Mouse (Mus musculus) E14TG2a.4 (cell line): Measurements from ENCODE around the gene Glb1l2.

ENCODE experiments used
- CTCF ChIP-seq: conservative IDR thresholded peaks from 2 replicates; pipeline ENCODE4 v1.5.1; 2014; ENCODE audit warnings: low read length
- NANOG ChIP-seq: IDR thresholded peaks from 2 replicates; pipeline ENCODE4 v1.6.1; 2014; ENCODE audit warnings: borderline replicate concordance, low read length, mixed read lengths
- POU5F1 ChIP-seq: IDR thresholded peaks from 2 replicates; pipeline ENCODE4 v1.6.1; 2014; ENCODE audit warnings: low read length, borderline replicate concordance

GRCm38 (mm10) chr9:26783414-26783975 is 22.8 kb downstream of the Glb1l2 start:
- TF ChIP-seq CTCF (no peak), POU5F1 (no peak), NANOG (no peak)
